Mouse (Mus musculus) liver (tissue): ENCODE data around the gene Cdc45.
"Not testable (repeated sequence)": the region's sequence is repeated elsewhere in the genome, so short reads cannot be mapped to it uniquely, and the experiment has no call there.

ENCODE experiments used
- DNase-seq: peaks from one replicate; pipeline ENCODE4 v3.0.0-alpha.2; 2020; ENCODE audit warnings: mixed read lengths

The Cdc45 gene

DNA sequence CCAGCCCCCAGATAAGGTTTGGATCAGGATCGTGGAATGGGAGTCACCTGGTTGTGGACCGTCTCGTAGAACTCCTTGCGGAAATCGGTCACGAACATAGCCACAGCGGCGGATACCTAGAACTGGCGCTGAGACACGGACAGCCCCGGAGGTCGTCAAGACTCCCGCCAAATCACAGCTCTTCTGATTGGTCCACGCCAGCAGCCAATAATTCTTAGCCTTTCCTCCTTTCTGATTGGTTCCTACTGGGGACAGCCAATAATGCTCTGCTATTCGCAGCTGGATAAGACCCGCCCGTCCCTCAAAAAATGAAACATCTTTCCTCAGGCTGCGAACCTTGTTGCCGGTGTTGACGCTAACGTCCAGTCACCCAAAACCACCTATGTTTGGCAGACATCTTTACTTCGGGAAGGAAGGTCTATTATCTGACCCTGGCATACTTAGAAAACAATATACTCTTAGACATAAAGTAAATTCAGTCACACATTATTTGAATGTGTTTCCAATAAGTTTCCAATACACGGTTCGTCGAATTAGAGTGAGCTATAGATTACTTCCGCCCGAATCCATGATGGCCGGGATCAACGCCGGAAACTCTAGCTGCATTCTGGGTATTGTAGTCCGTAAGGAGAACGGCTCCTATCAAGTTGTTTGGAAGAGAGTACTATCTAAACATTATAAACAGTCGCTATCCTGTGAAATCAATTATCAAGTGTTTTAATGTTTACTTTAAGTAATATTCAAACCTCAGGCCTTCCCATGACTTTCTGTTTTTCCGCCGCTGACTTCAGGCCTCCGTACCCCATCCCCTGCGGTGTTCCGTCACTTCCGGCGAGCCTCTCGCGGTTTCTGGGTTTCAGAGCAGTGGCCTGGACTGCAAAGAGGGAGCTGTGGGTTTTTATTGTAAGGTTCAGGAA lies at the start of gene Cdc45, which contains the start of gene Ufd1:
TSS of gene Cdc45 (minus strand) at position 520 of the 917 bp plus-strand sequence.
TSS of gene Ufd1 (plus strand) at position 312 of the 917 bp plus-strand sequence.
- peak; percentile 87 for DNase-seq

DNA sequence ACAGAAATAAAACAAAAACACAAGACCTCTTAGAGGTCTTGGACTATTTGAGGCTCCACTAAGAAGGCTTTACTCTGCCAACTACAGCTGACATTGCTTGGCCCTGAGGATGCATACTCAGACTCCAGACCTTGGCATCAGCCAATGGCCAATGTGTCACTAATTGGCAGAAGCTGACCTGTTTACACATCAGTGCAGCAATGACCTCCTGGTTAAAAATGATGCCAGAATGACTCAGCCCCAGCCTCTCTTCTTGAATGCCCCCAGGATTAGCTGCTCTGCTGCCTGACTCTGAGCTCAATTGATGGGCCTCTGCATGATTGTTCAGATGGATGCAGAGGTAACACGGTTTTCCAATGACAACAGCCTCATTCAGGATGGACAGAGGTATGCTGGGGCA lies 48.4 kb upstream of the Cdc45 start:
- DNase-seq: no peak

GRCm38 (mm10) chr16:18858551-18858950 lies 46.8 kb upstream of the Cdc45 start:
- no peak for DNase-seq

- DNase-seq: not testable (repeated sequence)
These were observed 37.9 kb upstream of the Cdc45 start for GRCm38 (mm10) chr16:18849521-18850190.

GRCm38 (mm10) chr16:18846301-18846820 lies 34.6 kb upstream of the Cdc45 start:
- no peak for DNase-seq

GRCm38 (mm10) chr16:18838346-18838745 lies 26.6 kb upstream of the Cdc45 start:
- no peak for DNase-seq

DNA sequence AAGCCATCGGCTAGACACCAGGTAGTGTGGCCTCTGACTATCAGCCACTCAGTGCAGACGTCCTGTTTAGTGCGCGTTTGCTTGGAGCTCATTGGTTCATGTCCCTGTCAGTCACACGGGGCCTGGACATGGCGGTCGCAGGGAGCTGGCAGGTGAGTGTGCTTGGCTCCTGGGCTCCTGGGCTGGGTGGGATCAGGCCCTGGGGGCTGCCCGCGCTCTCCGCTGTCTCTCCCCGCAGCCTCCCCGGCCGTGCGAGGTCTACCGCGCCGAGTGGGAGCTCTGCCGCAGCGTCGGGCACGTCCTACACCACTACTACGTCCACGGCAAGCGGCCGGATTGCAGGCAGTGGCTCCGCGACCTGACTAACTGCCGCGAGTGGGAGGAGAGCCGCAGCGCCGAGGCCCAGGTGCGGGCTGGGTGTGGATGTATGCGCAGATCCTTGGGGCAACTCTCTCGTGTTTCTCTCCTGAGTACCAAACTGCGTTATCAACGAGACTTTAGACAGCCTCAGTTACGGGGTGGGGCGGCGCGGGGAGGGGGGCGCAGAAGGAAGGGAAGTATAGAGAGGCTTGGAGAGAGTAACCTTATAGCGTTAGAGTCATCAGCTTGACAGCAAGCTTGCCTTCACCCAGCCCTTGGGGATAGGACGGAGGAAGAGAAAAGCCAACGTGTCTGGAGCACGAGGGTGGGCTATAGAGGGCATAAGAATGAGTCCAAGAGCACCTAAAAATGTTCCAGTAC lies 24.9 kb upstream of the Cdc45 start, which contains the start of the genes 2510002D24Rik and Gm28539:
TSS of gene 2510002D24Rik (plus strand) at position 111 of the 741 bp plus-strand sequence.
TSS of gene Gm28539 (plus strand) at position 117 of the 741 bp plus-strand sequence.
- DNase-seq: peak; percentile 92

- no peak for DNase-seq
These were observed 24.3 kb upstream of the Cdc45 start for GRCm38 (mm10) chr16:18836073-18836467.

- DNase-seq: no peak
These were observed 21.7 kb upstream of the Cdc45 start for GRCm38 (mm10) chr16:18833486-18833885.

GRCm38 (mm10) chr16:18829102-18829501 lies 17.3 kb upstream of the Cdc45 start:
- DNase-seq: no peak

- no peak for DNase-seq
These were observed 16.8 kb upstream of the Cdc45 start for GRCm38 (mm10) chr16:18828630-18829029.

DNA sequence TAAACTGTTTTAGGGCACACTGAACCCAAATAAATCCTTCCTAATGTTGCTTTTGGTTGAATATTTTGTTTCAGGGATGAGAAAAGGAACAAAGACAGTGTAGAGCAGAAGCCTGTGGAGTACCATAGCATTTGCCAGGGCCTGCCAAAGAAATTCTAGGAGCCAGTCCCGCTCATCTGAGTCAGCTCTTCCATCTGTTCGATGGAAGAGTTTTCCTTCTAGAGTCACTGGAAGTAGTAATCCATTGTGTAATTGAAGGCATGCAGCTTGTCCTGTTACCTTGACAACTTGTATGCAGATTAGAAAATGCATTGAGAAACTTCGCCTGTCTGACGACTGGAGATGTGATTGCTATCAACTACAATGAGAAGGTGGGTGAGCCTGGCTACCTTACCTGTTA lies 11.1 kb upstream of the Cdc45 start:
- DNase-seq: no peak

DNA sequence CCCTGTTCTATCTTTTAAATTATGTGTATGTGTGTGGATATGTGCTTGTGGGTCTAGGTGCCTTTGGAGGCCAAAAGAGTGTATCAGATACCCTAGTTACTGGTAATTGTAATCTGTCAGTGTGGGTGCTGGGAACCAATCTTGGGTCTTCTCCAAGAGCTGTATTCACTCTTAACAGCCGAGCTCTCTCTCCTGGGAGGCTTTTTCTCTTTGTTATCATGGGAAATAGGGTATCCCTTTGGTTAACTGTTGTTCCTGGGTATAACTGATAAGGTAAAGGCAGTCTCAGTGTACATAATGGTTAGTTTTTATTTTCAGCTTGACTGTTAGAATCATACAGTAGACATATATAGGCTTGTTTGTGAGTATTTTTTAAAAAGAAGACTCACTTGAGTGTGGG lies 10.6 kb upstream of the Cdc45 start:
- DNase-seq: no peak

DNA sequence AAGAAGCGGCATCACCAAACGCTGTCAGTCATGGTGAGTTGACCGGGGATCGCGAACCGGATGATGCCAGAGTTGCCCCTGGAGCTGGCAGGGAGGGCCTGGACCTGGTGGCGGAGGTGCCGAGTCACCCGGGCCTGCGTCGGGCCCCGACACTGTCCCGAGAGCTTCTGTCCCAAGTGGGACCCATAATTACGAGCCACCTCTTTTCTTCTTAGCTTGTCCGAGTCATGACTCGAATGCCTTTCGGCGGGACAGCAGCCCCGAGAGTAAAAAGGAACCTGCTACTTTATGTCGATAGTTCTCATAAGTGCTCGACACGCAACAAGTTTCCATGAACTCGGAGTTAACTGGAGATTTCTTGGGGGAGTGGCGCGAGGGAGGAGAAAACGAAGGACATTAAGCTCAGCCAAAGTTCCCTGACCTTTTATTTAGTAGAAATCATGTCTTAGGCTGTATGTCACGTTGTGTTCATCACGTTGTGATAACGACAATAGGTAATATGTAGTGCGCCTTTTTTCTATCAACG lies 661 bp upstream of the Cdc45 start:
- no peak for DNase-seq

DNA sequence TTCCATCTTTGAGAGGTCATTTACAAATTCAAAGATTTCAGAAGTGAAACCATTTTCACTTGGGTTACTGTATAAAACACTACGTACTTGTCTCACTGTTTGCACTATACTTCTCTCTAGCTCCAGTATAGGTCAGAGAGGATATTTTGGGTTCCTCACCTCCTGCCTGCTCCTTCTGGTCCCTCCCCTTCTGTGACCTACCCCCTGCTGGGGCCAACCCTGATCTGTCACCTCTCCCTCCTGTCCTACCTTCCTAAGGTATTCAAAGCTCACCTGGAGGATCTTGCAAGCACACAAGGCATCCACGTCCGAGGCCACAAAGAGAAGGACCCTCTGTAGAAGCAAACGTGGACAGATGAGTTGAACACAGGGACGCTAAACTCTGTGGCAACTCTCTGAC lies 755 bp downstream of the Cdc45 start:
- DNase-seq: peak; percentile 47

DNA sequence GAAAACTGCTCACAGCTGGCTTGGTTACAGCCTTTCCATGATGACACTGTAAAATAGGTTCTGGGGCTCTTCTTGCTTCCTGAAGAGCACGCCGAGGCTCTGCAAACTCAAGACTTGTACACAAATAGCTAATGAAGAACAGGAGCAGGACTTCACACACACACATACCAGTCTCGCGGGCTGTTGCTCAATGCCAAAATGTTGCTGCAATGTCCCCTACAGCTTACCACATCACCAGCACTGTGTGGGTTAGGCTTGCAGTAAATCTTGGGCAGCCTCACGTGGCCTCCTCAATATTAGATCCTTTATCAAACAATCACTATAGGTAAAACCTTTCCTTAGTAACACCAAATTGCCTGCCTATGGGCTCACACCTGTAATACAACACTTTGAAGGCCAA lies 2.8 kb downstream of the Cdc45 start:
- DNase-seq: no peak

DNA sequence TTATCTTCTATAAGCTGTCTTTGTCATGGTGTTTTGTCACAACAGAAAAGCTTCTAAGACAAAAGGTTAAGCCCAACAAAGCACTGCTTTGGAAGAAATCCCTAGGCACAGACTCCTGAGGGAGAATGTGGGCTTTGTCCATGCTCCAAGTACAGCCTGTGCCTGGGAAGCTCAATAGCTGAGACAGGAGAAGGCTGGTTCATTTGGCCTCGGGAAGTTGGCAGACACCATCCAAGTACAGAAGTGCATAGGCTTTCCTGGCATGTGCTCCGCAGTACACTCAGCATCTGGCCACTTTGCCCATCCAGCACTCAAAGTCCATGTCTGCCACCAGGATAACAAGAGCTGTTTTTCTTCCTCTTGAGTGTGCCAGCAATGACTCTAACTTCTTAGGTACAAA lies 6.0 kb downstream of the Cdc45 start:
- no peak for DNase-seq

GRCm38 (mm10) chr16:18798841-18799240 lies 12.9 kb downstream of the Cdc45 start:
- DNase-seq: no peak

DNA sequence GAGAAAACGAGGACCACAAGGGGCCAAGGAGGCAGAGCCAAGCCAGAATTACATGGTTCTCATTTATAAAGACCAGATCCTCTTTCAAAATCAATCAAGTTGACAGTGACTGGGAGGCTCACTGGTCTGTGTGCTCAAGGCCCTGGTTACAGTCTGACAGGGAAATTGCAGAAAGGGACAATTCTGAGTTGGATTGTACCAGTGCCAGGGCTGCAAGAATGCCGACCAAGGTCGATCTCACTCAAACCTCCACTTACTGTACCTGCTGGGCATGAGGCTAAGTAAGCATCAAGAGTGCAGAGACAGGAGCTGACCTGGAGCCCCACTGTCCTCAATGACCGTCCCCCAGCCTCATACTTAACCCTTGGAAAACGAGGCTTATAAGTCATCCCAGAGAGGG lies 13.6 kb downstream of the Cdc45 start:
- DNase-seq: no peak

GRCm38 (mm10) chr16:18796645-18797044 lies 15.1 kb downstream of the Cdc45 start:
- no peak for DNase-seq

DNA sequence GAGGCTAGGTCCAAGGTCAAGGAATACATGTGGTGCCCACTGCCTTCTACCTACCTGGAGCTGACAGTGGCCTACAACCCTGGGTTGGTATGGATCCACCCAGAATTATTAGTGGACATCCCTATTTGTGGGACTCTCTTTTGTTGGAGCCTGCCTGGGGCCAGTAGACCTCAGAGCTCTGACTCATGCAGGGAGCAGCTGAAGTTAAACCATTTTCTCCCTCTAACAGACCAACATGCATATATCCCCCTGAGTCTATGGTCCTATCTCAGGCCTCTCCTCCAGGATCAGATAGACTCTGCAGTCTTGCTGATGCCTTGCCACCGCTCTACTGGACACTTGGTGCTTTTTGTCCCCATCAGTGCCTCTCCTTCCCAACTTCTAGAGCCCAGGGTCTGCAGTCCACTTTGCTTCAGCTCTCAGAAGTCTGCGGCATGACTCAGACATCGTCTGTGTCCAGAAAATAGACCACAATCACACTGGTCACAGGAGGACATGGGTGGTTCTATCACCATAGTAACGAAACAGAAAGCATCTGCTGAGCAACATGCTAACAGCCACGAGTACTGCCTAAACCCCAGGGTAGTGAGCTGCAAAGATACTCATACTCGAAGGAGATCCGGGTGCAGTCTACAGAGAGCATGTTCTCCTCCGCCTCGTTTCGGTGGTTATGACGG lies 16.4 kb downstream of the Cdc45 start:
- no peak for DNase-seq
